Mouse (Mus musculus): Measurements from ENCODE around the gene Gm960. TPM values are rescaled to one million over a fixed set of nuclear protein-coding genes. Genes with fewer than 3 reads are reported as not detected.

The Gm960 gene
- polyA plus RNA-seq, 1 experiment from 2014 or later, result 4.9 TPM

GRCm38 (mm10) chr19:4666815-4667214 lies 31.7 kb downstream of the Gm960 start:
- H3K4me3 ChIP-seq (ENCODE audit: low read depth, low read length), result no peak overlapping the region
- no peak overlapping the region for H3K27ac ChIP-seq (ENCODE audit: low read depth, low read length)
- ATAC-seq (ENCODE audit: low FRiP score) (no peak), DNase-seq (ENCODE audit: low spot score) (no peak)
- H3K4me2 ChIP-seq (replicated peaks; ENCODE audit: low read depth, low read length), result no peak overlapping the region
- no peaks in the 10 kb centered on the region for H3K27me3 ChIP-seq (ENCODE audit: control insufficient read depth, insufficient read depth, low read length)
- H3K4me1 ChIP-seq (replicated peaks; ENCODE audit: control insufficient read depth, insufficient read depth, low read length), result no peaks in the 10 kb centered on the region
- H3K36me3 ChIP-seq (ENCODE audit: control insufficient read depth, insufficient read depth, low read length), result no peaks in the 10 kb centered on the region
- no peak overlapping the region for H3K9ac ChIP-seq (ENCODE audit: low read depth, low read length)
- H3K9me3 ChIP-seq (ENCODE audit: control insufficient read depth, low read length), result no peaks in the 10 kb centered on the region

- Histone ChIP-seq H3K4me3 (ENCODE audit: low read depth, low read length) (no peak overlapping the region), H3K9ac (ENCODE audit: low read depth, low read length) (no peak overlapping the region), H3K4me2 (replicated peaks; ENCODE audit: low read depth, low read length) (no peak overlapping the region), H3K36me3 (ENCODE audit: control insufficient read depth, insufficient read depth, low read length) (no peaks in the 10 kb centered on the region), H3K27me3 (ENCODE audit: control insufficient read depth, insufficient read depth, low read length) (no peaks in the 10 kb centered on the region), H3K4me1 (replicated peaks; ENCODE audit: control insufficient read depth, insufficient read depth, low read length) (no peaks in the 10 kb centered on the region), H3K27ac (ENCODE audit: low read depth, low read length) (no peak overlapping the region), H3K9me3 (ENCODE audit: control insufficient read depth, low read length) (no peaks in the 10 kb centered on the region)
- 93% methylated on average over 5 of the region's 5 CpGs for WGBS
- DNase-seq (ENCODE audit: low spot score) (no peak), ATAC-seq (ENCODE audit: low FRiP score) (no peak)
These were observed 40.3 kb downstream of the Gm960 start for GRCm38 (mm10) chr19:4658156-4658555.

GRCm38 (mm10) chr19:4646917-4647492 lies 51.5 kb downstream of the Gm960 start:
- ATAC-seq (ENCODE audit: low FRiP score) (no peak), DNase-seq (ENCODE audit: low spot score) (no peak)
- H3K4me2 ChIP-seq (replicated peaks; ENCODE audit: low read depth, low read length), result no peak overlapping the region
- H3K27me3 ChIP-seq (ENCODE audit: control insufficient read depth, insufficient read depth, low read length), result no peaks in the 10 kb centered on the region
- no peak overlapping the region for H3K4me3 ChIP-seq (ENCODE audit: low read depth, low read length)
- no peak overlapping the region for H3K27ac ChIP-seq (ENCODE audit: low read depth, low read length)
- H3K4me1 ChIP-seq (replicated peaks; ENCODE audit: control insufficient read depth, insufficient read depth, low read length), result no peaks in the 10 kb centered on the region
- H3K36me3 ChIP-seq (ENCODE audit: control insufficient read depth, insufficient read depth, low read length), result no peaks in the 10 kb centered on the region
- 78% methylated on average over 11 of the region's 11 CpGs for WGBS
- H3K9ac ChIP-seq (ENCODE audit: low read depth, low read length), result no peak overlapping the region
- no peaks in the 10 kb centered on the region for H3K9me3 ChIP-seq (ENCODE audit: control insufficient read depth, low read length)

- H3K9ac ChIP-seq (ENCODE audit: low read depth, low read length), result no peak overlapping the region
- H3K36me3 ChIP-seq (ENCODE audit: control insufficient read depth, insufficient read depth, low read length), result no peaks in the 10 kb centered on the region
- DNase-seq (ENCODE audit: low spot score) (peak; percentile 69), ATAC-seq (ENCODE audit: low FRiP score) (no peak)
- no peak overlapping the region for H3K4me2 ChIP-seq (replicated peaks; ENCODE audit: low read depth, low read length)
- no peak overlapping the region for H3K4me3 ChIP-seq (ENCODE audit: low read depth, low read length)
- no peak overlapping the region for H3K27ac ChIP-seq (ENCODE audit: low read depth, low read length)
- no peaks in the 10 kb centered on the region for H3K9me3 ChIP-seq (ENCODE audit: control insufficient read depth, low read length)
- 44% methylated on average over 10 of the region's 10 CpGs for WGBS
- no peaks in the 10 kb centered on the region for H3K27me3 ChIP-seq (ENCODE audit: control insufficient read depth, insufficient read depth, low read length)
- H3K4me1 ChIP-seq (replicated peaks; ENCODE audit: control insufficient read depth, insufficient read depth, low read length), result no peaks in the 10 kb centered on the region
These were observed 54.2 kb downstream of the Gm960 start for GRCm38 (mm10) chr19:4644271-4644670.

- H3K27ac ChIP-seq (ENCODE audit: low read depth, low read length), result no peak overlapping the region
- DNase-seq (ENCODE audit: low spot score) (no peak), ATAC-seq (ENCODE audit: low FRiP score) (no peak)
- no peaks in the 10 kb centered on the region for H3K36me3 ChIP-seq (ENCODE audit: control insufficient read depth, insufficient read depth, low read length)
- H3K4me1 ChIP-seq (replicated peaks; ENCODE audit: control insufficient read depth, insufficient read depth, low read length), result no peaks in the 10 kb centered on the region
- no peaks in the 10 kb centered on the region for H3K9me3 ChIP-seq (ENCODE audit: control insufficient read depth, low read length)
- H3K27me3 ChIP-seq (ENCODE audit: control insufficient read depth, insufficient read depth, low read length), result no peaks in the 10 kb centered on the region
- H3K4me2 ChIP-seq (replicated peaks; ENCODE audit: low read depth, low read length), result no peak overlapping the region
- WGBS, result 65% methylated on average over 4 of the region's 4 CpGs
- no peak overlapping the region for H3K9ac ChIP-seq (ENCODE audit: low read depth, low read length)
- H3K4me3 ChIP-seq (ENCODE audit: low read depth, low read length), result no peak overlapping the region
These were observed 62.5 kb downstream of the Gm960 start for GRCm38 (mm10) chr19:4635986-4636385.

GRCm38 (mm10) chr19:4628819-4629218 lies 69.6 kb downstream of the Gm960 start:
- H3K9ac ChIP-seq (ENCODE audit: low read depth, low read length), result no peak overlapping the region
- H3K4me1 ChIP-seq (replicated peaks; ENCODE audit: control insufficient read depth, insufficient read depth, low read length), result peaks cover 10% of the 10 kb centered on the region; the same call in 1 of the 2 replicates
- H3K27ac ChIP-seq (ENCODE audit: low read depth, low read length), result no peak overlapping the region
- no peaks in the 10 kb centered on the region for H3K27me3 ChIP-seq (ENCODE audit: control insufficient read depth, insufficient read depth, low read length)
- 0 out of 2 replicates have a peak, but pooled peaks have one; percentile 45 for ATAC-seq (ENCODE audit: low FRiP score)
- H3K9me3 ChIP-seq (ENCODE audit: control insufficient read depth, low read length), result no peaks in the 10 kb centered on the region
- 0% methylated on average over 1 of the region's 1 CpGs for WGBS
- H3K4me2 ChIP-seq (replicated peaks; ENCODE audit: low read depth, low read length), result no peak overlapping the region
- peak; percentile 85 for DNase-seq (ENCODE audit: low spot score)
- no peak overlapping the region for H3K4me3 ChIP-seq (ENCODE audit: low read depth, low read length)
- H3K36me3 ChIP-seq (ENCODE audit: control insufficient read depth, insufficient read depth, low read length), result no peaks in the 10 kb centered on the region

- peaks cover 10% of the 10 kb centered on the region; the same call in 1 of the 2 replicates for H3K4me1 ChIP-seq (replicated peaks; ENCODE audit: control insufficient read depth, insufficient read depth, low read length)
- peak overlapping the region; percentile 77; the same call in 1 of the 2 replicates for H3K27ac ChIP-seq (ENCODE audit: low read depth, low read length)
- no peaks in the 10 kb centered on the region for H3K9me3 ChIP-seq (ENCODE audit: control insufficient read depth, low read length)
- H3K27me3 ChIP-seq (ENCODE audit: control insufficient read depth, insufficient read depth, low read length), result no peaks in the 10 kb centered on the region
- peak overlapping the region; percentile 91 for H3K4me3 ChIP-seq (ENCODE audit: low read depth, low read length)
- no peaks in the 10 kb centered on the region for H3K36me3 ChIP-seq (ENCODE audit: control insufficient read depth, insufficient read depth, low read length)
- ATAC-seq (ENCODE audit: low FRiP score), result peak; percentile 62
- 2% methylated on average over 35 of the region's 35 CpGs for WGBS
- peak overlapping the region; percentile 94 for H3K9ac ChIP-seq (ENCODE audit: low read depth, low read length)
- no peak for DNase-seq (ENCODE audit: low spot score)
- peak overlapping the region; percentile 86 for H3K4me2 ChIP-seq (replicated peaks; ENCODE audit: low read depth, low read length)
These were observed 72.5 kb downstream of the Gm960 start for GRCm38 (mm10) chr19:4625829-4626535.

- peak within 1 kb of the TSS; percentile 77 for H3K27ac ChIP-seq (ENCODE audit: low read depth, low read length)
- H3K9me3 ChIP-seq (ENCODE audit: control insufficient read depth, low read length), result no peaks in the 10 kb centered on the region
- no peaks in the 10 kb centered on the region for H3K27me3 ChIP-seq (ENCODE audit: control insufficient read depth, insufficient read depth, low read length)
- DNase-seq (ENCODE audit: low spot score), result peak; percentile 96
- H3K9ac ChIP-seq (ENCODE audit: low read depth, low read length), result peak within 1 kb of the TSS; percentile 94
- H3K36me3 ChIP-seq (ENCODE audit: control insufficient read depth, insufficient read depth, low read length), result no peaks in the 10 kb centered on the region
- peak within 1 kb of the TSS; percentile 86 for H3K4me2 ChIP-seq (replicated peaks; ENCODE audit: low read depth, low read length)
- peak; percentile 83 for ATAC-seq (ENCODE audit: low FRiP score)
- H3K4me3 ChIP-seq (ENCODE audit: low read depth, low read length), result peak within 1 kb of the TSS; percentile 91
- under 1% methylated on average over 53 of the region's 64 CpGs for WGBS
- peaks cover 10% of the 10 kb centered on the region; the same call in 1 of the 2 replicates for H3K4me1 ChIP-seq (replicated peaks; ENCODE audit: control insufficient read depth, insufficient read depth, low read length)
These were observed 73.2 kb downstream of the Gm960 start, which contains the start of gene Rce1 for GRCm38 (mm10) chr19:4625179-4625828. TSS of gene Rce1 (minus strand) at chr19:4625641.
